Mouse (Mus musculus) midbrain, embryonic 12.5 days (tissue): Measurements from ENCODE around the gene Arvcf. TPM values are rescaled to one million over a fixed set of nuclear protein-coding genes. Genes with fewer than 3 reads are reported as not detected.

Source experiments
- ATAC-seq: fragments of 200-750 bp; cut with Nextera tagmentation; 2 replicates; pipeline ENCODE4 v1.8.0; 2017; ENCODE audit warnings: low read depth, moderate TSS enrichment, moderate library complexity; ENCODE audit not compliant: low FRiP score
- H3K27ac ChIP-seq: fragments of 300-500 bp; sonication (generic); replicated peaks from 2 replicates; pipeline ENCODE4 v1.5.1; 2016; ENCODE audit warnings: mild to moderate bottlenecking
- H3K27me3 ChIP-seq: fragments of 300-500 bp; sonication (generic); 2 replicates; pipeline ENCODE4 v1.6.1; 2016; ENCODE audit warnings: mild to moderate bottlenecking
- H3K36me3 ChIP-seq: fragments of 300-500 bp; sonication (generic); 2 replicates; pipeline ENCODE4 v1.6.1; 2016
- H3K4me1 ChIP-seq: fragments of 300-500 bp; sonication (generic); 2 replicates; pipeline ENCODE4 v1.6.1; 2016
- H3K4me2 ChIP-seq: fragments of 300-500 bp; sonication (generic); replicated peaks from 2 replicates; pipeline ENCODE4 v1.6.1; 2016; ENCODE audit warnings: mild to moderate bottlenecking, moderate library complexity
- H3K4me3 ChIP-seq: fragments of 300-500 bp; sonication (generic); 2 replicates; pipeline ENCODE4 v1.5.1; 2016; ENCODE audit warnings: mild to moderate bottlenecking
- H3K9ac ChIP-seq: fragments of 300-500 bp; sonication (generic); replicated peaks from 2 replicates; pipeline ENCODE4 v1.6.1; 2016; ENCODE audit warnings: mild to moderate bottlenecking, moderate library complexity
- H3K9me3 ChIP-seq: fragments of 300-500 bp; sonication (generic); 2 replicates; pipeline ENCODE4 v1.6.1; 2016; ENCODE audit warnings: mild to moderate bottlenecking
- WGBS: fragments of 180-500 bp; shearing (Covaris S2); methylation state at CpG from one replicate; pipeline ENCODE4 v1.1.7; 2016; 5-methylcytosine and 5-hydroxymethylcytosine counted together
- polyA plus RNA-seq: library from polyadenylated mRNA; unstranded; fragments of >200 nt; fragmentation: Nextera tagmentation; extraction: Ambion mirVana; gene quantifications from 2 replicates; pipeline ENCODE4 v1.2.1, GENCODE M21; 2016

Arvcf gene
- polyA plus RNA-seq, 1 experiment from 2014 or later = 129 TPM

GRCm38 (mm10) chr16:18357977-18358376 lies 10.0 kb downstream of the Arvcf start:
- Histone ChIP-seq H3K27ac (no peak overlapping the region), H3K9me3 (no peaks in the 10 kb centered on the region), H3K36me3 (no peaks in the 10 kb centered on the region), H3K4me3 (no peak overlapping the region), H3K4me1 (peaks cover 10% of the 10 kb centered on the region; the same call in 1 of the 2 replicates), H3K9ac (no peak overlapping the region), H3K4me2 (no peak overlapping the region), H3K27me3 (no peaks in the 10 kb centered on the region)
- ATAC-seq = no peak
- WGBS = 88% methylated on average over 6 of the region's 6 CpGs

GRCm38 (mm10) chr16:18360151-18360805 lies 12.3 kb downstream of the Arvcf start:
- Histone ChIP-seq H3K36me3 (peaks cover 13% of the 10 kb centered on the region), H3K27me3 (no peaks in the 10 kb centered on the region), H3K4me1 (0 out of 2 replicates have a peak, but pooled peaks cover 5% of the 10 kb centered on the region), H3K9ac (no peak overlapping the region), H3K4me3 (no peak overlapping the region), H3K27ac (no peak overlapping the region), H3K9me3 (no peaks in the 10 kb centered on the region), H3K4me2 (no peak overlapping the region)
- WGBS = 73% methylated on average over 6 of the region's 6 CpGs
- ATAC-seq = no peak

GRCm38 (mm10) chr16:18362948-18363347 lies 15.0 kb downstream of the Arvcf start:
- no peaks in the 10 kb centered on the region for H3K27me3 ChIP-seq
- ATAC-seq = no peak
- H3K36me3 ChIP-seq = peaks cover 13% of the 10 kb centered on the region
- 84% methylated on average over 8 of the region's 8 CpGs for WGBS
- H3K4me2 ChIP-seq = no peak overlapping the region
- H3K9ac ChIP-seq = no peak overlapping the region
- no peak overlapping the region for H3K4me3 ChIP-seq
- no peak overlapping the region for H3K27ac ChIP-seq
- H3K4me1 ChIP-seq = 0 out of 2 replicates have a peak, but pooled peaks cover 5% of the 10 kb centered on the region
- H3K9me3 ChIP-seq = no peaks in the 10 kb centered on the region

GRCm38 (mm10) chr16:18366849-18367248 lies 18.9 kb downstream of the Arvcf start:
- H3K4me1 ChIP-seq = no peaks in the 10 kb centered on the region
- 95% methylated on average over 4 of the region's 4 CpGs for WGBS
- no peaks in the 10 kb centered on the region for H3K27me3 ChIP-seq
- no peak for ATAC-seq
- H3K4me2 ChIP-seq = no peak overlapping the region
- H3K4me3 ChIP-seq = no peak overlapping the region
- H3K36me3 ChIP-seq = peaks cover 18% of the 10 kb centered on the region
- H3K9me3 ChIP-seq = no peaks in the 10 kb centered on the region
- H3K27ac ChIP-seq = no peak overlapping the region
- no peak overlapping the region for H3K9ac ChIP-seq

- Histone ChIP-seq H3K27me3 (no peaks in the 10 kb centered on the region), H3K9ac (no peak overlapping the region), H3K36me3 (peaks cover 8% of the 10 kb centered on the region; the same call in 1 of the 2 replicates), H3K9me3 (no peaks in the 10 kb centered on the region), H3K4me1 (no peaks in the 10 kb centered on the region), H3K4me2 (no peak overlapping the region), H3K27ac (no peak overlapping the region), H3K4me3 (no peak overlapping the region)
- no peak for ATAC-seq
- 90% methylated on average over 3 of the region's 3 CpGs for WGBS
Measured at GRCm38 (mm10) chr16:18370197-18370596, 22.2 kb downstream of the Arvcf start.

GRCm38 (mm10) chr16:18373632-18374031 lies 25.6 kb downstream of the Arvcf start:
- Histone ChIP-seq H3K27me3 (no peaks in the 10 kb centered on the region), H3K4me1 (peaks cover 17% of the 10 kb centered on the region), H3K4me3 (no peak overlapping the region), H3K27ac (no peak overlapping the region), H3K9me3 (no peaks in the 10 kb centered on the region), H3K4me2 (no peak overlapping the region), H3K36me3 (peaks cover 8% of the 10 kb centered on the region; the same call in 1 of the 2 replicates), H3K9ac (no peak overlapping the region)
- no peak for ATAC-seq
- WGBS = 88% methylated on average over 4 of the region's 4 CpGs

GRCm38 (mm10) chr16:18376297-18376954 lies 28.4 kb downstream of the Arvcf start:
- ATAC-seq = no peak
- H3K4me2 ChIP-seq = no peak overlapping the region
- H3K36me3 ChIP-seq = peaks cover 3% of the 10 kb centered on the region; the same call in 1 of the 2 replicates
- H3K9ac ChIP-seq = no peak overlapping the region
- H3K27ac ChIP-seq = no peak overlapping the region
- no peak overlapping the region for H3K4me3 ChIP-seq
- 88% methylated on average over 7 of the region's 7 CpGs for WGBS
- H3K4me1 ChIP-seq = peaks cover 43% of the 10 kb centered on the region
- no peaks in the 10 kb centered on the region for H3K9me3 ChIP-seq
- H3K27me3 ChIP-seq = no peaks in the 10 kb centered on the region

GRCm38 (mm10) chr16:18377203-18377602 lies 29.2 kb downstream of the Arvcf start:
- Histone ChIP-seq H3K9me3 (no peaks in the 10 kb centered on the region), H3K9ac (0 out of 2 replicates have a peak overlapping the region, but pooled peaks have one; percentile 6), H3K4me3 (no peak overlapping the region), H3K27me3 (no peaks in the 10 kb centered on the region), H3K4me1 (peaks cover 51% of the 10 kb centered on the region), H3K36me3 (no peaks in the 10 kb centered on the region), H3K4me2 (no peak overlapping the region), H3K27ac (peak overlapping the region; percentile 30)
- WGBS = 14% methylated on average over 3 of the region's 3 CpGs
- no peak for ATAC-seq

GRCm38 (mm10) chr16:18378489-18378888 lies 30.5 kb downstream of the Arvcf start:
- peaks cover 64% of the 10 kb centered on the region for H3K4me1 ChIP-seq
- no peaks in the 10 kb centered on the region for H3K27me3 ChIP-seq
- H3K9ac ChIP-seq = no peak overlapping the region
- no peaks in the 10 kb centered on the region for H3K9me3 ChIP-seq
- no peak for ATAC-seq
- no peak overlapping the region for H3K27ac ChIP-seq
- H3K36me3 ChIP-seq = no peaks in the 10 kb centered on the region
- H3K4me2 ChIP-seq = no peak overlapping the region
- H3K4me3 ChIP-seq = no peak overlapping the region
- WGBS = 36% methylated on average over 1 of the region's 1 CpGs

- H3K9ac ChIP-seq = 0 out of 2 replicates have a peak overlapping the region, but pooled peaks have one; percentile 24
- H3K27me3 ChIP-seq = no peaks in the 10 kb centered on the region
- no peaks in the 10 kb centered on the region for H3K9me3 ChIP-seq
- WGBS = 43% methylated on average over 8 of the region's 8 CpGs
- H3K4me2 ChIP-seq = no peak overlapping the region
- ATAC-seq = no peak
- H3K4me1 ChIP-seq = peaks cover 74% of the 10 kb centered on the region
- H3K36me3 ChIP-seq = no peaks in the 10 kb centered on the region
- H3K27ac ChIP-seq = peak overlapping the region; percentile 92
- H3K4me3 ChIP-seq = no peak overlapping the region
Measured at GRCm38 (mm10) chr16:18379338-18380001, 31.5 kb downstream of the Arvcf start.

- peak; percentile 86 for ATAC-seq
- 9% methylated on average over 6 of the region's 6 CpGs for WGBS
- Histone ChIP-seq H3K9me3 (no peaks in the 10 kb centered on the region), H3K4me3 (no peak overlapping the region), H3K27ac (peak overlapping the region; percentile 92), H3K9ac (no peak overlapping the region), H3K27me3 (no peaks in the 10 kb centered on the region), H3K4me2 (0 out of 2 replicates have a peak overlapping the region, but pooled peaks have one; percentile 6), H3K4me1 (peaks cover 78% of the 10 kb centered on the region), H3K36me3 (no peaks in the 10 kb centered on the region)
Measured at GRCm38 (mm10) chr16:18380495-18381063, 32.6 kb downstream of the Arvcf start.
